Mouse (Mus musculus): ENCODE results near the gene Thbs2.

The Thbs2 gene

DNA sequence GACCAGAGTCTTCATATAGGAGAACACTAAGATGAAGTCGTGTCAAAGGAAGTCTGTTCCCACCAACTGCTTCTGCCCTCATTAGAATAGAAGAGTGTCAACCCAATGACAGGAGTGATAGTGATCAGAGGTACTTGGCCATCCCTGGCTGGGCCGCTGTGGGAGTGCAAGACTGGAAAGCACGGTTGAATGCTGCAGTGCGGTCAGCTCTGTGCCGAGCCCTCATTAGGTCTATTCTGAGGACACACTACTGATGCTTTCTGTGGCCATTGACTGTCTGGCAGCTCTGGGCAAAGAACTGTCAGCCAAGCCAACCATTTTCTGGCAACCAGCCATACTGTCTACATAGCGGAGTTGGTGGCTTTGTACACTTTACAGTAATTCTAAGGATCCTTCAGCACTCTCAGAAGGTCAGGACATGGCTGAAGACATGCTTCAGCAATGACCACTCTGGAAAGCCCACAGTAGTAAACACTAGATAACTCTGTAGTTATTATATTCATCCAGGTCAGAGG, 2.3 kb upstream of the Thbs2 start:
- no peak for DNase-seq (ENCODE audit: low spot score in 2 of 2)

GRCm38 (mm10) chr17:14693048-14693993, 714 bp downstream of the Thbs2 start:
- DNase-seq (ENCODE audit: low spot score in 2 of 2): no peak

DNA sequence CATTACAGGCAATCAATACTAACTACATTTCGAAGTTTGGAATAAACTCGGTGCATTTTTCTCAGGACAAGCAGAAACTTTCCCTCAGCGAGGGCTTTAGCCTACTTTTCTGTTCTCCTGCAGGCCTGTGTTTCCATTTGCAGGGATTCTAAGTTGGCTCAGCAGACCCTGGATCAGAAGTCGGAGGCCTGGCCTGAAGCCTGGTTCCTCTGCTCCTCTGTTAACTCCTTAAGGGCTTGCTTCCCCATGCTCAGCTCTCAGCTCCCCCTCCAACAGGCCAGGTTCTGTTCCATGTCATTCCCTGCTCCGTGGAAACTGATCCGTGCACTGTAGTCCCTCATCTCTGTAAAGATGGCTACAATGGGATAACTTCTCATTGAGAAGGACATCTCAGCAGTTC, 2.1 kb downstream of the Thbs2 start:
- DNase-seq (ENCODE audit: low spot score in 2 of 2): no peak

DNA sequence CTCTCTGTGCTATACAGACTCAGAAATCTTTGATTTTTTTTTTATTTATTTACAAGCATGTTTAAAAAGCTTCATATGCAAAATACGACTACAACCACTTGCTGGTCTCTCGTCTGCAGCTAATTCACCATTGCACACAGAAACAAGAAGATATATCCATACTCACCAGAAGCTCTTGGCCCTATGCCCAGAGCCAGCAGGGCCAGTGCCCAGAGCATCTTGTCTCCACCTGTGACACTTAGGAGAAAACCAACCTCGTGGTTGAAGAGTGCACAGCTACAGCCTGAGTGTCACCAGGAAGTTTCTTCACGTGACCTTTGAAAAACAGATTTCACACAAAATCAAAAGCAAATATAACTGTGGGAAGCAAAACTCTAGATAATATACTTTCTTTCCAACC, 2.8 kb downstream of the Thbs2 start:
- DNase-seq (ENCODE audit: low spot score in 2 of 2): no peak

DNA sequence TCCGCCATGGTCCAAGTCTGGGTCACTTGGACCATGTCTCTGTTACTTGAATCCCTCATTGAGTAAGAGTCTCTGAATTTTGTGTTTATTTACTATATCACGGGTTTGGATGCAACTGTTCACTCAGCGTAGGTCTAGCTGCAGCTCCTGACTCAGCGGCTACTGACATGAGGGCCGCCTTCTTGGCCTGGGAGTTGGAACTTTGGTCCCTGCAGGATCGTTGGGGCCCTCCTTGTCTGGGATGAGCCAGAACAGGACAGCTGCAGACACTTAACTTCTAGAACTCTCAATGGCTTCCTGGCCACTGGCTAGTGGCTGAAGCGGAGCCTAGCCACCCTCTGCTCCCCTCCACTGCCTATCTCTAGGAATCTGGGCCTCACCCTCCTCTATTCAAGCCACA, 11.2 kb downstream of the Thbs2 start:
- DNase-seq (ENCODE audit: low spot score in 2 of 2): no peak

DNA sequence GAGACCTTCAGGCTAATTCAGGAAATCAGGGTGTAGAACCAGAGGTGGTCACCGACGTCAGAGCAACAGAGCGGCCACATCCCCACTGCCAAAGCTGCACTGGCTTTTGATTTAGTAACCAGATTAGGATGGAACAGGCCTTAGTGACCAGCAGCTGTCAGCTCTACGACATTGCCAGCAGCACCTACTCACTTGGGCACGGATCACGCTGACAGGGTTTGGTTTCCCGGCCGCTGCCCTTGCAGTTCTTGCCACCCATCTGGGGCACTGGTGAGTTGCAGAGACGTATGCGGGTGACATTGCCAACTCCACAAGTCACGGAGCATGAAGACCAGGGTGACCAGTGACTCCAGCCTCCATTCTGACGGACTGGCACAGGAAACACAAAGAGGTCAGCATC, 13.0 kb downstream of the Thbs2 start:
- no peak for DNase-seq (ENCODE audit: low spot score in 2 of 2)

DNA sequence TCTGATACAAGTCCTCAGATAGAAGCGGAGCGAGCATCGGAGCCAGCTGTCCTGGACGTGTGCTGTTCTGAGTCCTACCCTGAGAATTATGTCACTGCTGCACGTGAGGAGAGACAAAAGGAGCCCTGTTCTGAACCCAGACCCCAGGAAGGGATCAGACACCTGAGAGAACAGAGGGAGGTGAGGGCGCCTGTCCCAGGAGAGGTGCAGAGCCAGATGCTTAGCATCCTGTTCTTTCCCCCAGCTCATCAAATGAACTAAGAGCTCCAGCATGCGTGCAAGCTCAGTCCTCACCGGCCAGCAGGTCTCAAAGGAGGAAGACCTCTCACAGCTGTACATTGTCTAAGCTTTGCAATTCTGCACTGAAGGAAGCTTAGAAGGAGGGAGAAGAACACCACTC, 16.8 kb downstream of the Thbs2 start:
- no peak for DNase-seq (ENCODE audit: low spot score in 2 of 2)

DNA sequence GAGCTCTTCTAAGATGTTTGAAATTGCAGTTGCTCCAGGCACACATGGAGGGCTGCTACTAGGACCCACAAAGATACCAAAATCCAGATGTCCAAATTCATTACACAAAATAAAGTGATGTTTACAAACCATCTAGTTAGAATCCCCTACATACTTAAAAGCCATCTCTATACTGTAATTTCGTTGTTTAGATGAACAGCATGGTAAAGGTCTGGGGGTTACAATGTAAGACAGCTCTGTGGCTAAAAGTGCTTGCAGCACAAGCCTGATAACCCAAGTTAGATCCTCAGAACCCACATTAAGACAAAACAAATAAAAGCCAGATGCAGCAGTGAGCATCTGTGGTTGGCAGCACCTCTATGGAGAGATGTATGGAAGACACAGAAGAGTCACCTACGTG, 18.5 kb downstream of the Thbs2 start:
- no peak for DNase-seq (ENCODE audit: low spot score in 2 of 2)

GRCm38 (mm10) chr17:14672402-14672801, 21.6 kb downstream of the Thbs2 start:
- DNase-seq (ENCODE audit: low spot score in 2 of 2): no peak

- no peak for DNase-seq (ENCODE audit: low spot score in 2 of 2)
Observed at GRCm38 (mm10) chr17:14667225-14667624, 26.8 kb downstream of the Thbs2 start.

- DNase-seq (ENCODE audit: low spot score in 2 of 2): no peak
Observed at GRCm38 (mm10) chr17:14666451-14666850, 27.6 kb downstream of the Thbs2 start.

DNA sequence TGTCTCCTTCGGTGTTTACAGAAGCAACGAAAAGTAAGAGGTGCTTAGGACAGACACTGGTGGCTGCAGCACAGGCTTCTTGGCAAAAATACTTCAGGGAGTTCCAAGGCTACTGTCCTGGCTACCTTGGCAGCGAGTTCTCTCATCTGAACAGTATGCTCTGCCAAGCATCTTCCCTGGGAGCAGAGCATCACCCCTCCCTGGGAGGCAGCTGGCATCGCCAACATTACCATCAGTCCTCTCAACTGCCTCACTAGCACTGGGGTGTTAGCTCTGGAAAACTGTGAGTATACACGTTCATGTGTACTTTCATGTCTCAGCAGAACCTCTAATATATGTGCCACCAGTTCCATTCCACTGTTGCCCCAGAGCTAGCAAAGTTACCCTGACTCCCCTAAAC, 30.7 kb downstream of the Thbs2 start:
- no peak for DNase-seq (ENCODE audit: low spot score in 2 of 2)

DNA sequence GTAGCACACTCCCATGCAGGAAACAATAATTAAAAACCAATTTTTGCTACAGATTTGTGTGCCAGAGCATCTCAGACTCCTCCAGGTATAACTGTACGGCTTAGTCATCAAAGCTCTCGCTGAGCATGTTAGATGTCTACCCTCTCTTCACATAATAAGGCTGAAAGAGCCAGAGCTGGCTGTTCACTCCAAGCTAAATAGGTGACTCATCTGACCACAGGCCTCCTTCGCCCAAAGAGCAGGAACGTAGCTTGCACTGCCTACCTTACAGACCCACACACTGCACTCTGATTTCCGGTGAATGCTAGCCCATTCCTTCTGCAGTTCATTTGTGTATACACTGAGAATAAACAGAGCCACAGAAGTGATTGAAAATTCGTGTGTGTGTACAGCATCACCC, 31.6 kb downstream of the Thbs2 start:
- DNase-seq (ENCODE audit: low spot score in 2 of 2): no peak

GRCm38 (mm10) chr17:14659746-14660145, 34.3 kb downstream of the Thbs2 start:
- no peak for DNase-seq (ENCODE audit: low spot score in 2 of 2)

- no peak for DNase-seq (ENCODE audit: low spot score in 2 of 2)
Observed at GRCm38 (mm10) chr17:14658123-14658522, 35.9 kb downstream of the Thbs2 start.

DNA sequence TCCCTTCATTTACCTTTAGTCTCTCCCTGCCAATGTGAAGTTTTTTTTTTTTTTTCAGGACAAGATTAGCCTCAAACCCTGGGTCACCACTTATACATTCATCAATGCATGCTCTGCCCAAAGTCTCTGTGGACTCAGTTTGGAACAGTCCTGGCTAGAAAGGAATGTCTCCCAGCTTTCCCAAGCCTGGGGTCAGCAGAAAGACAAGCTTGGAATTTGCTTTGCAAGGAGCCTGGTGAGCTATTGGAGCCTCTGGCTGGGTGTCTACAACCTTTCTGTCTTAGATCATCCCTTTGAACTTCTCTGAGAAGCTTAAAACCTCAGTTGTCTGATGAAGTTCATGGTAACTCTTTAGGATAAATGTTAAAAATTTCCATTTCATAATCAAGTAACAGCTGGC, 36.9 kb downstream of the Thbs2 start:
- DNase-seq (ENCODE audit: low spot score in 2 of 2): no peak

- no peak for DNase-seq (ENCODE audit: low spot score in 2 of 2)
Observed at GRCm38 (mm10) chr17:14654981-14655380, 39.1 kb downstream of the Thbs2 start.

- DNase-seq (ENCODE audit: low spot score in 2 of 2): no peak
Observed at GRCm38 (mm10) chr17:14652013-14652412, 42.0 kb downstream of the Thbs2 start.

DNA sequence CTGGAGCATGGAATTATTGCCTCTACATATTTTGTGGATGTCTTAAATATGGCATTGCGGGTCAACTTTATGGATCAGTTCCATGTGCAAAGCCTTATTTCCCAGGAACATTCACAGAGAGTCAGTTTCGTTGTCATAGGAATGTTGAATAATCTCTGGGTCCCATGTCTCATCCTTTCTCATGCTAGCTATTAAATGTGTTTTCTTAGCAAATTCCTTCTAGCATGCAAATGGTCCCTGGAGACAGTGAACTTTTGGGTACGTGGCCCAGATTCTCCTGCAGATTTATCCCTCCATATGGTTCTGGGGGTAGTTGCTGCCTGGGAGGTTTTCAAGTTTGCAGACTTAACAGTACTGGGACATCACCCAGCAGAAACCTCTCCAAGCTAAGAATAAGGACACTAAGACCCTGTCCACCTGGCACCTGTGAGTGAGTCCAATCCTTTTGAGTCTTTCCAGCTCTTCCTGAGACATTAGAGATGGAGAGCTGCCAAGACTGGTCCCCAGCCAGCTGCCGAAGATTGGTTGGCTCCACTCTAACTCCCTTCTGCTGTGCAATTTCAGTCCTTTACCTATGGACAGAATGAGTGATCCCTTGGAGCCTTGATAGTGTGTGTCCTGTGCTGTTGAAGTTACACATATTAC, 45.9 kb downstream of the Thbs2 start:
- DNase-seq (ENCODE audit: low spot score in 2 of 2): no peak

DNA sequence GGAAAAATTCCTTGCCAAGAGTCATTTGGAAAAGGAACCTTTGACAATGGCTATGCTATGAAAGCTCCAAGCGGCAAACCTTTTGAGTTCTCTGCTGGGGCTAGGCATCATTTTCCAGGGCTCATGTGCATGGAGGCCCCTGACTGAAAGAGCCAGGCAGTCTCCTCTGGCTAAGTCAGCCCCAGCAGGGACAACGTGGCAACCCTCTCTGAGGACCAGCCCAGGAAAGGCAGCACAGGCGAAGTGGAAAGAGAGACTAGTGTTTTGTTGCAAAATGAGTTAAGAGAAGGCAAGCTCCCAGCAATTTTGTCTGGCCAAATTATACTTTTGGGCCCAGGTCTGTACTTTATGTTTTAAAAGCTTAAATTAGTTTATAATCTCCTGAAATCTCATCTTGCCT, 50.0 kb downstream of the Thbs2 start:
- DNase-seq (ENCODE audit: low spot score in 2 of 2): no peak

GRCm38 (mm10) chr17:14640351-14641115, 53.5 kb downstream of the Thbs2 start:
- DNase-seq (ENCODE audit: low spot score in 2 of 2): no peak
